Mouse (Mus musculus) activated CD4-positive, CD25-positive, alpha-beta regulatory T cell, adult 9 weeks (primary cell): ENCODE data around the gene 1110002E22Rik. TPM values are rescaled to one million over a fixed set of nuclear protein-coding genes. Genes with fewer than 3 reads are reported as not detected.

Source experiments
- polyA plus RNA-seq: library from polyadenylated mRNA; unstranded; fragments of 100-300 nt; shearing (Covaris generic); gene quantifications from one replicate; pipeline ENCODE4 v1.2.1, GENCODE M21; 2017

The 1110002E22Rik gene
- not detected for polyA plus RNA-seq

DNA sequence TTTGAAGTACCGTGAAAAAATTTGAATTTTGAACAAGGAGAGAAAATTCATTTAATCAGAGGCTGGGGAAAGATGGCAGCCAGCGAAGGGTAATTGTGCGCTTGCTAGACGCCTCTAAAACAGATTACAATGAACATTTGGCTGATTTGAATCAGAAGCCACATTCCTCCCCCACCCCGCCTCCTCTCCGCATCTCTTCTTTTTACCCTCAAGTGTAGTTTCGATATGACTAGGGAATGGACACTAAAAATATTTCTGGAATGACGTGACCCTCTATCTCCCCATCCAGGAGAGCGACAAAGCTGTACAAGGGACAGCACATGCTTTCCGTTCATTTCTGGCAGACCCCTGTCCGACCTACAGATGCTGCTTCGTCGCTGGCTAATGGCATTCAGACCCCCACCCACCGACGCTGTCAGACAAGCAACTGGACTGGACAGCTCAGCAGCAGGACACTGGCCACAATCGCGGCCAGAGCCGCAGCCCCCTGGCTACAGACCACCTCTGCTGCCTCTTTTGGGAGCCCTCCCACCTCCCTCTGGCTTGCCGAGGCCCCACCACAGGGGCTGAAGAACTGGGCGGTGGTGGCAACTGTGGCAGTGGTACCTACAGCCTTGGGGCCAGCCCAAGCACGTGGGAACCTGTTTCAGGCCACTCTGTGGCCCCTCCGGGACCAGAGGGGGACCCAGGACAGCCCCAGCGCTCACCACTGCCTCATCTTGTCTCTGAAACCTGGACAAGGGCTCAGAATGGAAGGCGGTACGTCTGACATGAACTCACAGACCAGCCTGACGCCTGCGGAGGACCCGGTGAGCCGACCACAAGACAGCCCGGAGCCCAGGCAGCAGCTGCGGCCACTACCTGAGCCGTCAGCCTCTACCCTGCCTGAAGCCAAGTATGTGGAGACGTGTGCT is at the start of gene 1110002E22Rik:
Gene 1110002E22Rik (plus strand): TSS at position 321 of the 914 bp plus-strand sequence.

DNA sequence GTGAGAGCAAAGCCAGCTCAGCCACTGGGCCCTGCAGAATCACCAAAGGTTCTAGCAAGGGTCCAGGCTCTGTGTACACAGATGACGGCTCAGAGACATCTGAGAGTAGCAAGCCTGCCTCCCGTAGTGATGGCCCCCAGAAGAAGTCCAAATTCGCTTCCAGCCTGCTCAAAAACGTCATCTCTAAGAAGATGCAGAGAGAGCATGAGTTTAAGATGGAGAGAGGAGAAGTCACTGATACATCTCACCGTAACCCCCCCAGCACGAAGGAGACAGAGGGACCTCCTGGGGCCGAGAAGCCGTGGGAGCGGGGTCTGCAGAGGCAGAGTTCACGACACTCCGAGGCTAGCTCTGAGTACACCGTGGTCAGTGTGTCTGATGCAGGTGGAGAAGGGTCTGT is 2.4 kb downstream of the 1110002E22Rik start, which contains the start of gene Gm5105:
Gene Gm5105 (minus strand): TSS at position 101 of the 400 bp plus-strand sequence.

Other genes with a start within 250 kb of the 1110002E22Rik start
- gene H2afz, start 200.6 kb upstream of the 1110002E22Rik start, polyA plus RNA-seq, result 1,293 TPM
- gene Dnajb14, start 197.4 kb upstream of the 1110002E22Rik start, polyA plus RNA-seq, result 4.1 TPM
- gene Lamtor3, start 146.5 kb upstream of the 1110002E22Rik start, polyA plus RNA-seq, result 82.3 TPM
- gene Dapp1, start 83.5 kb upstream of the 1110002E22Rik start, polyA plus RNA-seq, result 110 TPM
- not detected for gene Gm5105, start 2.3 kb downstream of the 1110002E22Rik start, polyA plus RNA-seq
- 7.8 TPM for gene Trmt10a, start 78.4 kb downstream of the 1110002E22Rik start, polyA plus RNA-seq
- 4.8 TPM for gene Mttp, start 79.9 kb downstream of the 1110002E22Rik start, polyA plus RNA-seq
- not detected for gene 4930579F01Rik, start 128.8 kb downstream of the 1110002E22Rik start, polyA plus RNA-seq
- 0.31 TPM for gene Adh7, start 152.7 kb downstream of the 1110002E22Rik start, polyA plus RNA-seq
- gene Adh1, start 195.9 kb downstream of the 1110002E22Rik start, polyA plus RNA-seq, result 2.4 TPM
- gene Adh6a, start 248.2 kb downstream of the 1110002E22Rik start, polyA plus RNA-seq, result not detected